Mouse (Mus musculus): ENCODE measurements at regions not wholly inside any gene's neighbourhood (a gene's known extent, or its start where the extent isn't known, plus 50 kb on each side); places are given as distances from the start of the nearest gene placed in this dataset.

DNA sequence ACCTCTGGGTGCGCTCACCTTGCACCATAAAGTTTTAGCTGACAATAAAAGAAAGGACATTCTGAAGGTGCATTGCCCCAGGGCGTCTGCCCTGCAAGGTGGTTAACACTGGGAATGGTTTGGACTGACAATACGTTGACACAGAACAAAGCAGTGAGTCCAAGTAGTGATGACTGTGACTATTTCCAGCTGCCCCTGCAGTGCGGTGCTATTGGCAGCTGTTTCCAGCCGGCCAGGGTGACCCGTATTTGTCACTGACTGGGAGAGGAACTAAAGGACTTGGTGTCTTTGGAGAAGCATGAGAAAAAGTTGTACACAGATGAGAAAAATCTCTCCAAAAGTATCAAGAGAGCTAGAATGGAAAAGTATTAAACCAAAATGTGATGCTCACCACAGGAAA lies 52.0 kb upstream of the Vtcn1 start:
- no peak for DNase-seq (ENCODE audit: low spot score in 2 of 2)

GRCm38 (mm10) chr3:100771363-100771762 lies 53.9 kb upstream of the Vtcn1 start:
- no peak for DNase-seq (ENCODE audit: low spot score in 2 of 2)

GRCm38 (mm10) chr3:100770841-100771240 lies 54.4 kb upstream of the Vtcn1 start:
- no peak for DNase-seq (ENCODE audit: low spot score in 2 of 2)

DNA sequence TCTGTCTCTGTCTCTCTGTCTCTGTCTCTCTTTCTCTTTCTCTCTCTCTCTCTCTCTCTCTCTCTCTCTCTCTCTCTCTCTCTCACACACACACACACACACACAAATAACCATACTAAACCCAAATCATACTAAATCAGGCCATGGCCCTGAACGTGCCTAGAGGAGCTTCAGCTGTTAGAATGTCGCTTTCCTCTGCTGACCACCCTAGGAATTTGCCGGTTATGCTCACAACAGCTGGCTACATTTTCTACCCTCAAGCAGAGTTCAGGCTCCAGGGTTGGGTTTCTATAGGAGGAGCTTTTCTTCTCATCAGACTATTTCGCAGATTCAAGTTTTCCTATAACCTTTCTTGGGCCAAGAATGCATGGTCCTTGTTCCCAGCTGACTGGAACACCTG lies 56.1 kb upstream of the Vtcn1 start:
- DNase-seq (ENCODE audit: low spot score in 2 of 2): no peak

DNA sequence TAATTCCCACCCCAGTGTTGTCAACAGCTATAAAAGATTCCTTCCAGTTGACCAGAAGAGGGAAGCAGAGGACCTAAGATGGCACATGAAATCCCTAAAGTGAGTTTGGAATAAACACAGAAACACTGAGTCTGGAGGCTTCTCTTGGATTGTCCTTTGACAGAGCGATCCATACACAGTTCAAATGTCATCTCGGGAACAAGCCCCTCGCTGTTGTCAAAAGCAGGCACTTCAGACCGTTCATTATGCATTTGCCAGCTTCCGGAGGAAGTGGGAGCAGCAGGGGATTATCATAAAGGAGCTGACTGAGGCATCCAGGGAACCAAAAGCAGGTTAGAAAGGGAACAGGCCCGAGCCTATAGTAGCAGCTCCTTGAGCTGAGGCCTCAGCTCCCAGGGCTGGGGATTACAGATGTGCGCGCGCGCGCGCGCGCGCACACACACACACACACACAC lies 57.1 kb upstream of the Vtcn1 start:
- DNase-seq (ENCODE audit: low spot score in 2 of 2): peak in 1 of 2 experiments; percentile 16

DNA sequence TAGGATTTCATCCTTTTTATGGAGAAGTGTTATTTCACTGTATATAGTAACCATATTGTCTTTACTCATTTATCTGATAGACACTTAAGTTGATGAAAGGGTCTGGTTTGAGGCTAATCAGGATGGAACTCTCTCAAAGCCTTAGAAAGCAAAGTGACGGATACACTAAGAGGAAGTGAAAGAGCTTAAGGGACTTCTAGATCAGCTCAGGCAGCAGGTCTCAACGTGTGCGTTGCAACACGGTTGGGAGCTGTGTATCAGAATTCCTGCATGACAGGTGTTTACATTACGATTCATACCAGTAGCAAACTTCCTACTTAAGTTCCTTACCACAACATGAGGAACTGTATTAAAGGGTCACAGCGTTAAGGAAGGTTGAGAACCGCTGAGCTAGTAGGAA lies 59.9 kb upstream of the Vtcn1 start:
- DNase-seq (ENCODE audit: low spot score in 2 of 2): no peak

GRCm38 (mm10) chr3:100762895-100763294 lies 62.4 kb upstream of the Vtcn1 start:
- DNase-seq (ENCODE audit: low spot score in 2 of 2): no peak

DNA sequence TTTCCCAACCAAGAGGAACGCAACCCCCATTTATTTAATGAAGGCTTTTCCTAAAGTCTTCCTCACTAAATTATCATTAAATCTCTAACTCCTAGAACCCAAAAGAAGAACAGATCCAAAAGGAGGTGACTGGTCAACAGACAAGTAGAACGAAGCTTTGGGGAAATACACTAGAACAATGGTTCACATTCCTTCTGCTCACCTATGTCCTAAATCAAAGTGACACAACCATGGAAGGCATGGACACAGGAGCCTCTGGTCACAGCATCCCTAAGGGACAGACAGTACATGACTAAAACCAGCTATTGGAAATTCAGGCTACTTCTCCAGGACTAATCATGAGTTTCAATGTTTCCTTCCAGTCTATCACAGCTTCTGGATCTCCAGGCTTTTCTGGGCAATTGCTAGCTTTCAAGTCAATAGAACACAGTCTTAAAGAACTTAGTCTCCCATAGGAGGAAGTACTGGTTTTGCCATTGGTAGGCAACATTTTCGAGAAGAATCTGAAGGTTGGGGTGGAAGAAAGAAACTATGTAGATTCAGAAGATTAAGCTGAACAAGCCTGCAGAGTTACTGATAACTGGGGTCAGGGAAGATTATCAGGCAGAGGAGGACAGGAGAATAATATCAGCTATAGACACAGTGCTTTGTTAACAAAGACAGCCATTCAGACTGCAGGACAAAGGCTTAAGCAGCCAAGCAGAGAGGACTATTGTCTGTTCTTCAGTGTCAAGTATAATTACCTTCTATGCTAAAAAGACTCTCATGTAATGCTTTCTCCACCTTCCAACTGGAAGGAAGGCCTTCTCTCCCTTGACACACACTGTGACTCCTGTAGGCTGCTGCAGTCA lies 65.9 kb upstream of the Vtcn1 start:
- DNase-seq (ENCODE audit: low spot score in 2 of 2): no peak

DNA sequence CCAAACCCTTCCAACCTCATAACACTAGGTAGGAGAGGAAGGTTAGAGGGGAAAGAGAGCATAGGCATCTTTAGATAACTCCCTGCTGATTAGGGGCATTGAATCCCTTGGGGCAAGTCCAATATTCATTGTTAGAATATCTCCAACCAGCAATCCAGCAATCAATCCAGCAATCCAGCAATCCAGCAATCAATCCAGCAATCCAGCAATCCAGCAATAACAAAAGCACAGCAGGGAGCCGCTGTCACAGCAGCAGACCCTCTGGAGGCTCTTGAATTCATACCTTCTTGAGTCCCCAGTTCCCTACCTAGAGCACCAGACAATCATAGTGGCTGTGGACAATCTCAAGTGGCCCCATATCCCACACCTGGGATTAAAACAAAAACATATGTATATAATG lies 69.4 kb upstream of the Man1a2 start:
- no peak for DNase-seq (ENCODE audit: low spot score in 2 of 2)

- DNase-seq (ENCODE audit: low spot score in 2 of 2): no peak
These were observed 65.9 kb upstream of the Man1a2 start for GRCm38 (mm10) chr3:100751211-100751610.

DNA sequence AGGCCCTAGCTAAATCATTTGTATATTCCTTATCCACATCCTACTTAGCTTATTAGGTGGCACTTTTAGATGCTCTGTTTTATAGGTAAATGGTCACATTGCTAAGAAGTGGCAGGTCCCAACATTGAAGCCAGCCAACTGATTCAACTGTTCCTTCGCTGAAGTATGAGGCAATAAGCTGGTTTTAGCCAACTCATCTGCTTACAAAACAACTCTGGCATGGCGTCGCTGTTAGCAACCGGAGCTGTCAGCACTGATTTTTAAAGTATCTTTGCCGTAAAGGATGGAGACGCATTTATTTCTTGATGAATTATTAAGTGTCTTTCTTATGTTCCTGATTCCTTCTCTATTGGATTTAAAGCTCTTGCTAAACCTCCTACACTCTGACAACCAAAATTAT lies 63.4 kb upstream of the Man1a2 start:
- no peak for DNase-seq (ENCODE audit: low spot score in 2 of 2)

- no peak for DNase-seq (ENCODE audit: low spot score in 2 of 2)
These were observed 63.0 kb upstream of the Man1a2 start for GRCm38 (mm10) chr3:100748309-100748691.

DNA sequence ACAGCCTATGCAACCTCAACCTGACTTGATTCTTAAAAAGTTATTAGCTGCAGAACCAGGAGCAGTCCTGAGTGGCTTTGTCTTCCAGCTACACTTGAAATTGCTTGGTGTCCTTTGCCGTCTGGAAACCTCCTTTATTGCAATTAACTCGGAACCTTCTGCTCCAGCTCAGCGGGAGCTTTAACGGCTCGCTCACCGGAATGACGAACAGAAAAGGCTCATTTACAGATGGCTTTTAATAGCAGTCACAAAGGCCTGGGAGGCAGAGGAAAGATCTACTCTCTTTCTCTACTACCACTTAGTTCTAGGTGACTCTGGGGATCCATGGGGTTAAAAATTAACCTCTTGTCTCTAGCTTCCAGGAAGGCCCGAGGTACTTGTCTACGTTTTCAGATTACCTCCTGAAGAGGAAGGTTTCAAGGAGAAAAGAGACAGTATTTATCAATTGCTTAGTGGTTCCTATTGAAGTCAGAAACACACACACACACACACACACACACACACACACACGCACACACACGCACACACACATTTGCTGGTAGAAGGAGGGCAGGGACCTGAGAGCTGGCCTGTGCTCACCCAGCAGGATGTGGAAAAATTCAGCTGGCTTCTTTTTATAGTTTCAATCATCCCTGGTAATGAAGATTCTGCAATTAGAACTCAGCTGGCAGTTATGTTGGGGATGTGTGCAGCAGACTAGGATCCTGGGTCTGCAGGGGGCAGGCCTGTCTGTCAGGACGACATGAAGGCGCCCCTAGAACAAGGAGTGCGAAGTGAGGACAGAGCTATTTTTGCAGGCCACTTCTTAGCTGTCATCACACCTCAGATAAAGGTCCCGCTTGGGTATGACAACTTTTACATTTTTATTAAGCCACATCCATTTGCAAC lies 62.4 kb upstream of the Man1a2 start:
- no peak for DNase-seq (ENCODE audit: low spot score in 2 of 2)

DNA sequence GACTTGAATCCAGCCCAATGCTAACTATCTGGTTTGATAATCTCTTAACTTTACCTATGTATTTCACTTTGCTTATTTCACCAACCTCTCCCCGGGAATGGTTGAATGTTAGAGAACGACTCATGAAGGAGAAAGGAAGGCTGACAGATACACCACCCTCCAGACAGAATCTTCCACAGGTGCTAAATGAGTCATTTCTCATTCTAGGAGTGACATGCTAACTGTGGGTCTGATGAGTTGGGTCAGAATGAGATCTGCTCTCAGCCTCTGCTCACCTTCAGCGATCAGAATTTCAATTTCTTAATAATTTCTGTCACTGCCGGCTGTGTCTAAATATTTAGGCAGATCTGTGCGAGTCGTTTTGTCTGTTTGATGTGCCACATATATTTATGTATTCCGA lies 52.4 kb upstream of the Man1a2 start:
- no peak for DNase-seq (ENCODE audit: low spot score in 2 of 2)

DNA sequence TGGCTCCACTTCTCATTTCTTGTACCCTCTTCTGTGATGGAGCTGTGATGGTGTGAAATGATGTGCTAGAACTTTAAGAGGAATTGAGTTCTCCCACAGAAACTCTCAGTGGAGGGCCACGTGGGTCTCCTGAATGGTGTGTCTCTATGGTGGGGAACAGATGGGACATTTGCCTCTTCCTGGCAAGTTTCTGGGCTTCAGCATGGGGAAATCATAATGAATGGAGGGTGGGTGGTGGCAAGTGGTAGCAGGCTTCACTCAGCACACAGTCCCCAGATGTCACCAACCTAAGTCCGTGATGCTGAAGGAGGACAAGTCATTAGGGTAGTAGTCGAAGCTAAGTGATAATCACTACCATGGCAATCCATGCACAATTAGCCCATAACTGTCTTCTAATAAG lies 51.2 kb upstream of the Man1a2 start:
- no peak for DNase-seq (ENCODE audit: low spot score in 2 of 2)
